Mouse (Mus musculus): ENCODE results near the gene St6galnac5. TPM values are rescaled to one million over a fixed set of nuclear protein-coding genes. Genes with fewer than 3 reads are reported as not detected.
A peak's percentile ranks its signal among the peaks of the same experiment; 100 is the strongest.
"Not testable (repeated sequence)": the region's sequence is repeated elsewhere in the genome, so short reads cannot be mapped to it uniquely, and the experiment has no call there.

The St6galnac5 gene
- total RNA-seq, 2 experiments from 2014 or later: 0.18 to 0.33 TPM

DNA sequence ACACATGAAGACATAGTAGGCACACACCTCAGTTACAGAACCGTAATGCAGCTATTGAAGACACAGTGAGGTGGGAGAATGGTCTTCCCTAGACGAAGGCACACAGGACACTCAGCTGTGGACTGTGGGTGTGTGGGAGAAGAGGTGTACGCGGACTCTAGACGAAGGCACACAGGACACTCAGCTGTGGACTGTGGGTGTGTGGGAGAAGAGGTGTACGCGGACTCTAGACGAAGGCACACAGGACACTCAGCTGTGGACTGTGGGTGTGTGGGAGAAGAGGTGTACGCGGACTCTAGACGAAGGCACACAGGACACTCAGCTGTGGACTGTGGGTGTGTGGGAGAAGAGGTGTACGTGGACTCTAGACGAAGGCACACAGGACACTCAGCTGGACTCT is 197.7 kb downstream of the St6galnac5 start:
- DNase-seq: not testable (repeated sequence)

DNA sequence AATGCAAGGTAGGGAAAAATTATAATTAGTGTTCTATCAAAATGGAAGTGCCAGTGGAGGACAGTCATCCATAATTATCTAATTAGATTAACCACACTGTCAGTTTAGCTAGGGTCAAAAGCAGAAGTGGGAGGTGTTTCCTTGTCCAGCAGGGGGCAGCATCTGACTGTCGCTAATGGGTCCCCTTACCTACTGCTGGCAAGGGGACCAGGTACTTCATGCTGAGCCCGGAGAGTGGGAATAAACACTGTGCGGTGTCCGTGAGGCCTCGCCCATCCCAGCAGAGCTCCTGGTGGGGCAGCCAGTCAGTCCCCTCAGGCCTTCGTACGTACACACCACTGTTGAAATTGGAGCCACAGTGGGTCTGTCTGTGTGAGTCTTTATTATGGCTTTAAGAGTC is 198.3 kb downstream of the St6galnac5 start:
- DNase-seq: peak; percentile 79

DNA sequence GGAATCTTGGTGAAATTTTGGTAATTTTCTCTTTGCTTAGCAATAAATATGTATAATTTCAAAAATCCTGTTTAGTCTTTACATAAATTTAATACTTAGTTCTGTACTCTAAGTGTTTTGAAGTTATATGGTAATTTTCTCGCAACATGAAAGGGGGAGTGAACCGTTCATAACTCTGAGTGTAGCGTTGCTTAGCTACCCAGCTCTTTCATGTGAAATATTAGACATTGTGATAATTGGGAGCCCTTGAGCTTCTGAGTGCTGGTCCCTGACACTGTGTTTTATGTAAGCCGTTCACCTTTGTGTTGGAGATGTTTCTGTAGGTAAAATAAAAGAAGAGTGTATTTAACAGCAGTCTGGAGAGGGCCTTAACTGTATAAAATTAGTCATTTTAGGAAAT is 202.2 kb downstream of the St6galnac5 start:
- DNase-seq: no peak

- no peak for DNase-seq
These were observed 205.0 kb downstream of the St6galnac5 start for GRCm38 (mm10) chr3:152776872-152777540.

- no peak for DNase-seq
These were observed 205.7 kb downstream of the St6galnac5 start for GRCm38 (mm10) chr3:152776363-152776762.

GRCm38 (mm10) chr3:152770056-152770455 is 212.0 kb downstream of the St6galnac5 start:
- no peak for DNase-seq

- DNase-seq: no peak
These were observed 214.6 kb downstream of the St6galnac5 start for GRCm38 (mm10) chr3:152767485-152767884.

All from gastrocnemius, postnatal 10 days (tissue).